Mouse (Mus musculus): ENCODE results near the gene Serinc4. TPM values are rescaled to one million over a fixed set of nuclear protein-coding genes. Genes with fewer than 3 reads are reported as not detected.

Serinc4 gene
- total RNA-seq, 2 experiments from 2014 or later = 0.46 to 0.62 TPM

- DNase-seq (ENCODE audit: low spot score in 2 of 2) = no peak
- intact Hi-C loops (cut with DNase I) = no loop called here
These were observed 42.4 kb downstream of the Serinc4 start for GRCm38 (mm10) chr2:121414139-121414685.

DNA sequence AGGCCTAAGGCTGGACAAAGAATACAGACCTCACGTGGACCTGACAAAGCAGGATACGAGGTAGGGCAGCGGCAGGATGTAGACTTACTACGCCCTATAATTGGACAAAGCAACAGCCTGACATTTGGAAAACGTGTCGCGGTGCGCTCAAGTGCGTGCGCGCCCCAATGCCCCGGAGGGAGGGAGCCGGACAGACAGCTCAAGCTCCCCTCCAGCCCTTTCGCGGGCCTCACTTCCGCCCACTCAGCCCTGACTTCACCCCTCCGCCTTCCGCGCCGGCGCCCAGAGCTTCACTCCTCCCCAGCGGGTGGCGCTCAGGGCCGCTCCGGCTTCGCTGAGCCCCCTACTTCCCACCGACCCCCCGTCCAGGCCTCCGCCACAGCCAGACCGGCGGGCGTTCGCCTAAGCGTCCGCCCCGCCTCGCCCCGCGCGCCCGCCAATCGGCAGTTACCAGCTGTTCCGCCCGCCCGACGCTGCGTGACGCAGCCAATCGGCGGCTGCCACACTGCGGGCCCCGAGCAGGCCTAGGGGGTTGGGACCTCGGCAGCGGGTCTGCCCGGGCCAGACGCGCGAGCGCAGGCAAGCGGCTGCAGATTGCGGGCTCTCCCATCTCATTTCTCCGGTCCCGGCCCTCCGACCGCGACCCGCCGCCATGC, 43.1 kb downstream of the Serinc4 start, which contains the start of the genes Pdia3 and Catsper2:
Gene Pdia3 (plus strand): TSS at position 389 of the 656 bp plus-strand sequence.
Gene Catsper2 (minus strand): TSS at position 406 of the 656 bp plus-strand sequence.
- peak; percentile 96 for DNase-seq (ENCODE audit: low spot score in 2 of 2)
- intact Hi-C loops (cut with DNase I) = no loop called here

GRCm38 (mm10) chr2:121412843-121413386, 43.7 kb downstream of the Serinc4 start:
- no peak for DNase-seq (ENCODE audit: low spot score in 2 of 2)

DNA sequence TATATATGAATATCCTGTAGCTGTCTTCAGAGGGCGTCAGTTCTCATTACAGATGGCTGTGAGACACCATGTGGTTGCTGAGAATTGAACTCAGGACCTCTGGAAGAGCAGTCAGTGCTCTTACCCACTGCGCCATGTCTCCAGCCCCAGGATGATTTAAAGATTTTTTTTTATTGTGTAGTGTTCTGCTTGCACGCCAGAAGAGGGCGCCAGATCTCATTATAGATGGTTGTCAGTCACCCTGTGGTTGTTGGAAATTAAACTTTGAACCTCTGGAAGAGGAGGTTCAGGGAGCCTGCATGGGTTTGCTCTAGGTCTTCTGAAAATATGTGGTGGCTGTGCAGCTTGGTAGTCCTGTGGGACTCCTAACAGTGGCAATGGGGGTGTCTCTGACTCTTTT, 48.4 kb downstream of the Serinc4 start:
- peak in 1 of 2 experiments; percentile 7 for DNase-seq (ENCODE audit: low spot score in 2 of 2)
- intact Hi-C loops (cut with DNase I) = no loop called here

More at GRCm38 (mm10) chr2:121412843-121413386, 43.7 kb downstream of the Serinc4 start:
- intact Hi-C loops (cut with DNase I) = no loop called here

GRCm38 (mm10) chr2:121403296-121403695, 53.3 kb downstream of the Serinc4 start:
- intact Hi-C loops (cut with DNase I) = no loop called here
- no peak for DNase-seq (ENCODE audit: low spot score in 2 of 2)

DNA sequence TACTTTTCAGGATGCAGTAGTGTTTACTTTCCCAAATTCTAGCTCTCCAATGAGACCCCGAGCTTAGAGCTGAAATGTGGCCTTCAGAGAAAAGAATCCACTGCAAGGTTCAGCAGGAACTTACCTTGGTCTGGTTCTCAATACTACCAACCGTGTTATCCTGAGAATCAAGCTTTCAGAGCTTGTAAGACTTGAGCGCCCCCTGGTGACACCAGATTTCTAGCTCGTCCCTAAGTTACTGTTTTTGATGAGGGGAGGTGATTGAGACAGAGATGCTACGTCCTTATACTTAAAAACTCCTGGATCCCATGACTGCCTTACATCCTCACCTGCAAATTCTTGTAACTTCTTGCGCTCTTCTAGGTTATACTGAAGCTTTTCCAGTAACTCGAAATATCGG, 60.0 kb downstream of the Serinc4 start:
- intact Hi-C loops (cut with DNase I) = loop anchor here (2.0 kb wide), 1 partner anchor 40 kb away; the partner anchor contains the start of gene Ckmt1
- peak; percentile 79 to 90 for DNase-seq (ENCODE audit: low spot score in 2 of 2)

Small RNAs within 50 kb of the gene (microRNA-seq; reads per million reads assigned to microRNA genes)
- 0 reads per million in 2 experiments for gene Gm22953

Other genes starting within 250 kb of the Serinc4 start
- gene Trp53bp1, start 185.4 kb downstream of the Serinc4 start, total RNA-seq (2021) = 100 to 1,000 TPM; 131 to 158 TPM
- 100 to 1,000 TPM; 524 to 622 TPM for gene Map1a, start 167.2 kb downstream of the Serinc4 start, total RNA-seq (2021)
- 100 to 1,000 TPM; 111 to 122 TPM for gene Ppip5k1, start 101.4 kb downstream of the Serinc4 start, total RNA-seq (2021)
- 100 to 1,000 TPM; 371 to 391 TPM for gene Ckmt1, start 99.1 kb downstream of the Serinc4 start, total RNA-seq (2021)
- gene Strc, start 69.6 kb downstream of the Serinc4 start, total RNA-seq (2021) = under 1 TPM; 0.09 to 0.62 TPM
- 100 to 1,000 TPM; 207 to 216 TPM for gene Pdia3, start 43.0 kb downstream of the Serinc4 start, total RNA-seq (2021)
- 1 to 10 TPM; 4.2 to 5.7 TPM for gene Catsper2, start 43.0 kb downstream of the Serinc4 start, total RNA-seq (2021)
- gene Ell3, start 12.5 kb downstream of the Serinc4 start, total RNA-seq (2021) = not detected
- 100 to 1,000 TPM; 188 to 195 TPM for gene Serf2, start 7.6 kb downstream of the Serinc4 start, total RNA-seq (2021)
- 10 to 100 TPM; 13.9 to 16.1 TPM for gene Hypk, start 3.5 kb downstream of the Serinc4 start, total RNA-seq (2021)
- gene Mfap1b, start 17.3 kb upstream of the Serinc4 start, total RNA-seq (2021) = 10 to 100 TPM; 39.9 to 40.9 TPM
- 10 to 100 TPM; 35.3 to 38.0 TPM for gene Mfap1a, start 49.9 kb upstream of the Serinc4 start, total RNA-seq (2021)
- 1 to 10 TPM; 4.2 to 4.4 TPM for gene Wdr76, start 49.9 kb upstream of the Serinc4 start, total RNA-seq (2021)